Mouse (Mus musculus): ENCODE measurements at regions not wholly inside any gene's neighbourhood (a gene's known extent, or its start where the extent isn't known, plus 50 kb on each side); places are given as distances from the start of the nearest gene placed in this dataset.

DNA sequence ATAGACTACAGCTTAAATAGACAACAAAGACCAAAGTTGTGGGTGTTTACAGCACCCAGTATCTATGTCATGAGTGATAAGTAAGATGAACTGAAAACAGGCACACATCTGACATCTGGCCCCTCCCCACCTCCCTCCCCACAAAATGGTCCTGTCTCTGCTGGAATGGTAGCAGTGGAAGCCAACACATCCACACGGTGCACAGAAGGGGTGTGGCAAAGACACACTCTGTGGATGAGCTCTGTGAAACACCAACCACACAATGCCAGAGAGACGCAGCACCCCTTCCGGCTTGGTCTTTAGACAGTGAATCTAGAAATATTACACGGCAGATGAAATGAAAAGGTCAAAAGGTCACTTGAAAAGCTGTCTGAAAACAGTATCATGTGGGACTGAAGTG, 85.6 kb downstream of the Fgf18 start:
- intact Hi-C loops (cut with DNase I), result no loop called here

GRCm38 (mm10) chr11:33060352-33060751, 86.8 kb downstream of the Fgf18 start:
- DNase-seq, result no peak
- intact Hi-C loops (cut with DNase I), result no loop called here

More for the DNA sequence above, 85.6 kb downstream of the Fgf18 start:
- no peak for DNase-seq

- DNase-seq, result no peak
- intact Hi-C loops (cut with DNase I), result no loop called here
These were observed 97.0 kb downstream of the Fgf18 start for GRCm38 (mm10) chr11:33050216-33050615.

DNA sequence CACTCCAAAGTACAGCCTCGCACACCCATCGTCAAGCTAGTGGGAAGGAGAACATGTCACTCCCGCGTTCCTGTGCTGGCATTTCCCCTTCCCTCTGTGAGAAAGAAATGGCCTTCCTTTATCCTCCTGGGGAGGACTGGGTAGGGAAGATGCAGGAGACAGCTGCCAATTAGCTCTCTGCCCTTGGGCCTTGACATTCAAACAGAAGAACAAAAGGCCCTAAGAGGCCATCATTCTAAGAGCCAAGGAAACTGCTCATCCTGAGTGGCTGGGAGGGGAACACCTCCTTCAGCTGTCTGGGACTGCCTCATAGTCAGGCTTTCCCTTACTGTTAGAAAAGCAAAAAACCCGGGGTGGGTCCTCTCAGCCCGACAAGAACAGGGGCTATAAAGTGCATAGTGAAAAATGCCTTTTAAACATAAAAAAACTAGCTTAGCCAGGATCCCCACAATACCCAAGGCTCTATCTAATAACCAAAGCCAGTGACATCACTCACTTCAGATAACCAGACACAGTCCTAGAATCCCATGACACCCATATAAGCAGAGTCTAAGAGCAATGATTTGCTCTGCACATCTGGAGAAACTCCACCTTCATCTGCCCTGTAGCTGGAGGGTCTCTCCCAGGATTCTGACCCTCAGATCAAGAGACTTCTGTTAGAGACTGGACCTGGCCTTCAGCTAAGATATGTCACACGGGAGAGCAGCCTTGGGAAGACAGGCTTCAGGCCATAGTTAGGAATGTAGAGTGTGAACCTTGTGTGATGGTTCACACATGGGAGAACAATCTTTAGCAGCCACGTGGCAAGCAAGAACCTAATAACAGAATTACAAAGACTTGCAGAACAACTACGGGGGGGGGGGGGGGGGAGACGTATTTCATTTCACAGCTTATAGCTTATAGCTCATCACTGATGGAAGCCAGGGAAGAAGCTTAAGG, 107.1 kb downstream of the Fgf18 start:
- DNase-seq, result no peak
- intact Hi-C loops (cut with DNase I), result no loop called here

GRCm38 (mm10) chr11:33036367-33036766, 110.8 kb downstream of the Fgf18 start:
- intact Hi-C loops (cut with DNase I), result no loop called here
- no peak for DNase-seq

GRCm38 (mm10) chr11:33028920-33029319, 118.3 kb downstream of the Fgf18 start:
- DNase-seq, result no peak
- intact Hi-C loops (cut with DNase I), result no loop called here

DNA sequence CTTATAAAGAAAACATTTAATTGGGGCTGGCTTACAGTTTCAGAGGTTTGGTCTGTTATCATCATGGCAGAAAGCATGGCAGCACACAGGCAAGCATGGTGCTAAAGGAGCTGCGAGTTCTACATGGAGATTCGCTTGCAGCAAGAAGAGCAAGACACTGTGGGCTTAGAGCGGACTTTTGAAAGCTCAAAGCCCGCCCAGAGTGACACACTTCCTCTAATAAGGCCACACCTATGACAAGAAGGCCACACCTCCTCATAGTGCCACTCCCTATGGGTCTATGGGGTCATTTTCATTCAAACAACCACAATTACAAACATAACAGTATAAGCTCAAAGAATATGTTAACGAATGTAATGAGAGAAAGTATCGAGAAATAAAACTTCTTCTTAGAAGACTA, 120.1 kb downstream of the Fgf18 start:
- intact Hi-C loops (cut with DNase I), result no loop called here
- DNase-seq, result no peak

- peak; percentile 83 to 86 for DNase-seq
- intact Hi-C loops (cut with DNase I), result loop anchor here (5.0 kb wide), 1 partner anchor 84 kb away; no protein-coding TSS in a partner anchor
These were observed 133.7 kb downstream of the Fgf18 start for GRCm38 (mm10) chr11:33013229-33014185.

DNA sequence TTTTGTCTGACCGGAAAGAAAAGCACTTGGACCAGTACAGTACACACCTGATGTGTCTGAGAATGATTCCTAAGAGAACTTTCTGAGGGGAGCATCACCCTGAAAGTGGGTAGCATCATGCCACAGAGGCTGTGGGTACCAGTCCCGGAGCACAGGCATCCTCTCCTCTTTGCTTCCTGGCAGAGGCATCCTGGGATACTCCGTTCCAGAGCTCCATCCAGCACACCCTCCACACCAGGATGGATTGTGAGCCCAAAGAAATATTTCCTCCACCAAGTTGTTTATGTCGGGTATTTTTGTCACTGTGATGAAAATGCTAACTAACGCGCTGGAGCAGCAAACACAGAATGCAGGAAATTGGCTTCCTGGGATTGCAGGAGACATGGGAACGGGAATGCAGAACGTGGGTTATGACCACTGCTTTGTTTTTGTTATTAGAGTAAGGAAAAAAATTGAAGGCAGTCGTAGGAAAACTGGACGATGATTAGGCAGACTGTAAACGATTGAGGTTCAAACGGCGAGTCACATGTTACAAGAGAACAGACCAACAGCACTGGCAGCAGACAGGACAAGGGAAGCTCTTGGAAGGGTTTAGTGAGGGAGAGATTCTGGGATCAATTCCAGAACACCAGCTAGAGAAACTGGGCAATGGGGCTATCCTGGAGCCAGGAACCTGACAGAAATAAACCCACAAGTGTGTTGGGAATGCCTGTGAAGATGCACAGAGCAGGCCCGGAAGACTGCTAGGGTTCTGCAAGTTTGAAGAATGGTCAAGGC, 134.6 kb downstream of the Fgf18 start:
- intact Hi-C loops (cut with DNase I), result loop anchor here (5.0 kb wide), 1 partner anchor 85 kb away; no protein-coding TSS in a partner anchor
- peak; percentile 52 to 65 for DNase-seq

DNA sequence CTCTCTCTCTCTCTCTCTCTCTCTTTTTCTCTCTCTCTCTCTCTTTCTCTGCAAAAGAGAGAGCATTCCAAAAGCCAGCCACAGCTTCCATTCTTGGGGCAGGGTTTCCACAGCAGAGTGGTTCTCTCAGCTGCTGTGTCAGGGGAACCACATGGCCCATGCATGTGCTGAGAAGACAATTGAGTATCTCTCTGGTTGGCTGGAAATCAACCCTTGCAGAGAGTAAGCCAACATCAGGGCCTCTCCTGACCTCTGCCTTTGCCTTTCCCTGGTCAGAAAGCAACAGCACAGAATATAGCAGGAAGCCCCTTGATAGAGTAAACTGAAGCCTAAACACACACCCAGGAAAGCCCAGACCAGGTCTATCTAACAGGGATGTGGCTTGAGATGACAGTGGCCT, 138.6 kb downstream of the Fgf18 start:
- intact Hi-C loops (cut with DNase I), result no loop called here
- DNase-seq, result peak in 1 of 2 experiments; percentile 30

DNA sequence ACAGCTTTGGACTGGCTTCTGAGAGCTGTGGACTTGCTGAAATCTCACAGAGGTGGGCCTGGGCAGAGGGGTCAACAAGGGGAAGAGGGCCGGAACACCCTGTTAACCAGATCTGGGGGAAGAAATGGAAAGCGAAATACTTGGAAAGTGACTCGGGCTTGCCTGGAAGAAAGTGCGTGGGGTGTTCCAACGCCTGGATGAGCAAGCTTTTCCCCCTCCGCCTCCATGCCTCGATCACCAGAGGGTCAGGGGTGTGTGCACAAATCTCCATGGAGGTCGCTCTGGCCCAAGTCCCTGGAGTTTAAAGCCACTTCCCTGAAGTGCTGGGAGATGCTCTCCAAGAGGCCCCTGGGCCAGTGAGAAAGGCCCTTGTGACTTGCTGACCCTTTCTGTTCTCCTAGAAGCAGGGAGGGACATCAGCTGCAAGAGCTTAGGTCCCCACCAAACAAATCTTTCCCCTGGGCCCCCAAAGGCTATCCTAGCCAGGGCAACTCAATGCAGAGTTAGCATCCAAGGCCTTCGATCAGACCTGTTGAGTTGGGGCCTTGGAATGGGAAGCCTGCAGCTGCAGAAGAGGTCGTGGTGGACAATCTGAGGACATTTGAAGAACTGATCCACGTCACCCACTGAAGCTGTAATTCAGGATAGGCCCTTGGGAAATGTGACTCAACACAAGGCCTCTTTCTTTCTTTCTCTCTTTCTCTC, 139.2 kb downstream of the Fgf18 start:
- DNase-seq, result no peak

DNA sequence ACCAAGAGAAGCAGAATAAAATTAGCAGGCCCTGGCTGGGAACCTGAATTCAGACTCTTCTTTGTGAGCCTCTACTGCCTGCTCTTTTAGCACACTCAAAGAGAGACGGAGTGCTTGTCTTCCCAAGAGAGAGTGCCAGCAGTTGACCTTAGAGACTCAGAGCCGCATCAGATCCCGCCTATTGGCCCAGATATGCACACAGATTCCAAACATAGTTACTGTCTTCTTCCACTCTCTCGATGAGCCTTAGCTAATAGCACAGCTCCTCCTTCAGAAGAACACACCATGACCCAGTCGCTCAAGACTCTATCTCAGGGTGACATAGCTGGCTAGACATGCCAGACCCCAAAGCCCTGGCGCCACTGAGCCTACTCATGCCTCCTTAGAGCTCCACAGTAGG, 139.8 kb downstream of the Fgf18 start:
- intact Hi-C loops (cut with DNase I), result no loop called here
- DNase-seq, result no peak

More for the DNA sequence above, 139.2 kb downstream of the Fgf18 start:
- intact Hi-C loops (cut with DNase I), result no loop called here

DNA sequence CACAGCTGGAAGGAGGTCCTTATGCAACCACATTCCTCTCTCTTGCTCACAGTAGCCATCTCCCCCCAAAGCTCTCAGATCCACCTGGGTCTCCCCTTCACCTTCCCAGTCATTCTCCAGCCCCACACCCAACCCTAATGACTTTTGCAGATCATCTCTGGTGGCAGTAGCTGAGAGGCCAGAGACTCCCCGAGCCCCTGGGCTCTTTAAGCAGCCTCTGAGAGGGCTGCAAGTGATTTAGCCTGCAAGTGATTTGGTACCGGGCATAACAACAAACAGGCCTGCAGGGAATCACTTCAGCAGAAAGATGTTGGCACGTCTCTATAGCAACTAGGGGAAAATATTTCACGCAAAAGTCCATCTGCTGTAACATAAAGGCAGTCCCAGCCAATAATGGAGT, 142.0 kb downstream of the Fgf18 start:
- intact Hi-C loops (cut with DNase I), result no loop called here
- no peak for DNase-seq

GRCm38 (mm10) chr11:33004603-33005002, 142.6 kb downstream of the Fgf18 start:
- intact Hi-C loops (cut with DNase I), result no loop called here
- DNase-seq, result no peak

DNA sequence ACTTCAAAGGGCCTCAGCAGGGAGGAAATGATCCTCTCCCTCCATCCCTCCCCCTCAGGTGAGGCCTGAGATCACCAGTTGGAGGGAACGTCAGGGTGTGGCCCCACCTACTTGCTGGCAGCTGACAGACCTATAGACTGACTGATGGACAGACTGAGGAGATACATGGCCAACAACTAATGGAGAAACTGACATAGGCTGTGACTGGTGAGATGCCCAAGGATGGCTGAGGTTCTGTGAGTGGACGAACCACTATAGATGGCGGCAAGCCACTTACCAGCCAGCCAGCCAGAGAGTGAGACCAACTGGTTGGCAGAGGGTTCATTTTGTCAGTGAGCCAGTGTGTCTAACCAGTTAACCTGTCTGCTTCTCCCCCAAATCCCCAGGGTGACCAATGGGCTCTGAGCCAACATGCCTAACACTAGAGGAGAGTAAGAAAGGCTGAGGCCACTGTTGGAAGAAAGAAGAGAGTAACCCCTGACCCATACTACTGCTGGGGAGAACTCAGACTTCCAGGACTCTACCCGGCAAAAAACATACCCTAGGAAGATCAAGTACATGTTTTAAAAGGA, 147.4 kb downstream of the Fgf18 start:
- no peak for DNase-seq
- intact Hi-C loops (cut with DNase I), result no loop called here

- DNase-seq, result no peak
- intact Hi-C loops (cut with DNase I), result no loop called here
These were observed 148.3 kb downstream of the Fgf18 start for GRCm38 (mm10) chr11:32998687-32999605.

DNA sequence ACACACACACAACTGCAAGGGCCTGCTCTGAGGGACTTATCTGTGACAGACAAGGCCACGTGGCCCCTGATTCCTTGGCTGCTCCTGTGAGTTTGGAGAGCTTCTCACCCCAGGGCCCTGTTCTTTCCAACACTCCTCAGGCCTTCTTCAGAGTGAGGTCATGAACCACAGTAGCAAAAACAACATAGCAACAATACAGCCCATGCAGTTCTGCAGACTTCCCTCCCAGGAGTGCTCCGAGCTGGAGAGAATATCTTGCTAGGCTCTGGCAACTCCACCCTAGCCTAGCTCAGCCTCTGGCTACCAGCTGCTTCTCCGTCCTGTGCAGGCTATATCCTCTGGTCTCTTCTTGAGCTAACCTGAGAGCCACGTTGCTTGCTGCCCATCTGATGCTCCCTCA, 152.8 kb downstream of the Fgf18 start:
- DNase-seq, result peak; percentile 50 to 63
- intact Hi-C loops (cut with DNase I), result no loop called here

DNA sequence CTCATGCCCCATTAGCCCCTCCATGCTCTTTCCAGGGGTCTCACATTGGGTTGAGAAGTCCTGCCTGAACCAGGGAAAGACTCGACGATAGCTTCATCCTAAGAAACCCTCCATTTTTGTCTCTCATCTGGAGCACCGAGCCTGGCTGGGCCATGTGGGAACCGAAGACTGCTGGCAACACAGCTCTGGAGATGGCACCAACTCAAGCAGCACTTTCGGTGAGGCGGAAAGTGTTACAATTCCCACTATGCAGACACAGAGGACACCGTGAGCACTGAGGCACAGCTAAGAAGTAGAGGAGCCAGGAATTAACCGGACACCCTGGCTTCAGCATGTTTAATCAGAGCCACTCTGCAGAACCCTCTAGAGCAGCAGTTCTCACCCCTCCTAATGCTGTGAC, 153.8 kb downstream of the Fgf18 start:
- intact Hi-C loops (cut with DNase I), result no loop called here
- DNase-seq, result no peak
